Mouse (Mus musculus) erythroblast, embryonic 14.5 days (primary cell): Measurements from ENCODE around the gene Mettl23.

ENCODE experiments used
- GATA1 ChIP-seq: IDR thresholded peaks from 2 replicates; pipeline ENCODE4 v1.6.1; 2012; ENCODE audit warnings: low read length, inconsistent platforms, mixed read lengths
- TAL1 ChIP-seq: IDR thresholded peaks from 3 replicates; pipeline ENCODE4 v1.6.1; 2012; ENCODE audit warnings: low read length, inconsistent platforms, mixed read lengths

GRCm38 (mm10) chr11:116852891-116853511 is 9.9 kb downstream of the Mettl23 start, which contains the start of gene Srsf2:
- TF ChIP-seq TAL1 (no peak), GATA1 (no peak)
